Mouse (Mus musculus) kidney, adult 2 months (tissue): ENCODE measurements around the gene Ubtd1.

ENCODE experiments used
- CTCF ChIP-seq: fragments of 200-500 bp; conservative IDR thresholded peaks from 2 replicates; pipeline ENCODE4 v1.5.1; 2011; ENCODE audit warnings: low read depth, mild to moderate bottlenecking, control low read depth, low read length, moderate library complexity, mixed read lengths; ENCODE audit not compliant: insufficient read depth, insufficient read length
- POLR2A ChIP-seq: fragments of 200-500 bp; IDR thresholded peaks from one replicate; pipeline ENCODE4 v1.6.1; 2011; ENCODE audit warnings: low read depth, low read length, control low read depth

GRCm38 (mm10) chr19:41934124-41934523 lies 47.4 kb upstream of the Ubtd1 start:
- no peak for TF ChIP-seq CTCF
- no peak for TF ChIP-seq POLR2A
